Mouse (Mus musculus) testis, adult 2 months (tissue): ENCODE results near the gene Fgfr1op2.

Experiments
- CTCF ChIP-seq: fragments of 200-500 bp; IDR thresholded peaks from 2 replicates; pipeline ENCODE4 v1.5.1; 2012; ENCODE audit warnings: low read depth, mild to moderate bottlenecking, inconsistent platforms, low read length, moderate library complexity; ENCODE audit not compliant: control insufficient read depth, insufficient read depth, insufficient replicate concordance
- POLR2A ChIP-seq: fragments of 200-500 bp; IDR thresholded peaks from 2 replicates; pipeline ENCODE4 v1.6.1; 2012; ENCODE audit warnings: low read depth, mild to moderate bottlenecking, inconsistent platforms, low read length, moderate library complexity; ENCODE audit not compliant: control insufficient read depth

DNA sequence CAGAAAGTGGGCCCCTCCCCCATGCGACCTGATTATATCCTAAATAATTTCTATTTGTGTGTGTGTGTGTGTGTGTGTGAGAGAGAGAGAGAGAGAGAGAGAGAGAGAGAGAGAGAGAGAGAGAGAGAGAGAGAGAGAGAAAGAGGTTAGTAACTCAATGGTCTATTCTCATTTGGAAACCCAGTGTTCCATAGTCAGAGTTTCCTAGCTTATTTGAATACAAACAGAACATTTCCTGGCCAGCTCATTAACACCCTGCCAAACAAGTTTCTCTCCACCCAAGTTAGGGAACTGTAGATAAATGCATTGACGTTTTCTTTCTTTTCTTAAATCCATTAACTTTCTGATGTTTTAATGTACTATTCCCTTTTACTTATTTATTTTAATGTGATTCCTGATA, 38.9 kb upstream of the Fgfr1op2 start:
- TF ChIP-seq POLR2A (no peak), CTCF (no peak)
